Mouse (Mus musculus): ENCODE data around the gene Sult2b1.

- TF ChIP-seq CTCF (IDR thresholded peaks at IDR 0.05): no peak
- no peak for TF ChIP-seq POLR2A (IDR thresholded peaks at IDR 0.05; ENCODE audit: insufficient read depth, low read depth, low read length)
- TF ChIP-seq EP300 (IDR thresholded peaks at IDR 0.05; ENCODE audit: insufficient read depth, low read depth, low read length): no peak
Measured at GRCm38 (mm10) chr7:45794971-45795370, 10.5 kb upstream of the Sult2b1 start.
